Mouse (Mus musculus) left cerebral cortex, postnatal 25 days (tissue): ENCODE results near the gene Wasf2. TPM values are rescaled to one million over a fixed set of nuclear protein-coding genes. Genes with fewer than 3 reads are reported as not detected.
A peak's percentile ranks its signal among the peaks of the same experiment; 100 is the strongest.

Experiments used
- DNase-seq, 2 experiments: peaks; one replicate each; pipeline ENCODE4 v3.0.0; 2022; ENCODE audit warnings: low spot score in 2 of 2, mixed read lengths in 1 of 2
- intact Hi-C: fragments of 180-260 bp; cut with DNase I; formaldehyde crosslinking; loops from one replicate; pipeline ENCODE4 v1.15.1; 2025
- total RNA-seq, 2 experiments: library from RNA; stranded (reverse); gene quantifications; 2 replicates each; pipeline ENCODE4 v1.2.3; 2021

Wasf2 gene
- total RNA-seq, 2 experiments from 2014 or later, result 27.6 to 32.9 TPM

DNA sequence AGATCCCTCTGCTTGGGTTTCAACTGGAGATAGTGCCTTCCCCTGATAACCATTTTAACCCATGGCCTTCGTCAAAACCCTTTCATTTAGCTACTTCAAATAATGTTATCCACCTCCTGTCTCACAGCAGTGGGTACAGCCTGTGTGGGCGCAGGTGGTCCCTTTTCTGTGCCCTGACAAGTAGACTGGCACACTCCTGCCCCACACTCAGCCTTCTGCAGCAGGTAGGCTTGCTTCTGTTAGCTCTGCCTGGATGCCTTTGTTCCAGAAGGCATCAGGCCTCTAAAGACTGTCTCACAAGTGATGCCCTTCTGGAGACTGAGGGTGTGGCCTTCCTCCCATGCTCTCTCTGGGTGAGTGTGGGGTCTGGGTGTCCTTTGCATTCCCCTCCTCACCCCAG lies 65.8 kb downstream of the Wasf2 start:
- intact Hi-C loops, result no loop called here
- no peak for DNase-seq

GRCm38 (mm10) chr4:133196852-133197251 lies 66.5 kb downstream of the Wasf2 start:
- intact Hi-C loops, result no loop called here

DNA sequence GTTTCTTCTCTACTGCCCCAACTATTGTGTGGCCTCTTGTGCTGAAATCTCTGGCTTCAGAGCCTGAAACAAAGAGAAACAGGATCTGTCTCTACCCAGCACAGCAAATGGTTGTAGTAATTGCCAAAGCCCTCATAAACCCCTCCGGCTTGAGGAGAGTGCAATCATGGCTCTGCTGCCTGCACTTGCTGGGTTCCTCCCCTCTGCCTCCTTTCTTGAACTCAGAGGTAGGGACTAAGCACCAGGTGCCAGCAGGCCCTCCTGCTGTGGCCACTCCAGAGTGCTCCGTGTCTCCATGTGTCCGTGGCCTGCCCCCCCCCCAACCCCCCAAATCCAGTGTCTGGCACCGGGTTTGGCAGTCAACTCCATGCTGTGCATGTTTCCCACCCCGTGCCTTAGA lies 67.0 kb downstream of the Wasf2 start:
- DNase-seq, result no peak
- intact Hi-C loops, result no loop called here

More at GRCm38 (mm10) chr4:133196852-133197251, 66.5 kb downstream of the Wasf2 start:
- no peak for DNase-seq

- intact Hi-C loops, result no loop called here
- no peak for DNase-seq
Measured at GRCm38 (mm10) chr4:133197801-133198286, 67.5 kb downstream of the Wasf2 start.

DNA sequence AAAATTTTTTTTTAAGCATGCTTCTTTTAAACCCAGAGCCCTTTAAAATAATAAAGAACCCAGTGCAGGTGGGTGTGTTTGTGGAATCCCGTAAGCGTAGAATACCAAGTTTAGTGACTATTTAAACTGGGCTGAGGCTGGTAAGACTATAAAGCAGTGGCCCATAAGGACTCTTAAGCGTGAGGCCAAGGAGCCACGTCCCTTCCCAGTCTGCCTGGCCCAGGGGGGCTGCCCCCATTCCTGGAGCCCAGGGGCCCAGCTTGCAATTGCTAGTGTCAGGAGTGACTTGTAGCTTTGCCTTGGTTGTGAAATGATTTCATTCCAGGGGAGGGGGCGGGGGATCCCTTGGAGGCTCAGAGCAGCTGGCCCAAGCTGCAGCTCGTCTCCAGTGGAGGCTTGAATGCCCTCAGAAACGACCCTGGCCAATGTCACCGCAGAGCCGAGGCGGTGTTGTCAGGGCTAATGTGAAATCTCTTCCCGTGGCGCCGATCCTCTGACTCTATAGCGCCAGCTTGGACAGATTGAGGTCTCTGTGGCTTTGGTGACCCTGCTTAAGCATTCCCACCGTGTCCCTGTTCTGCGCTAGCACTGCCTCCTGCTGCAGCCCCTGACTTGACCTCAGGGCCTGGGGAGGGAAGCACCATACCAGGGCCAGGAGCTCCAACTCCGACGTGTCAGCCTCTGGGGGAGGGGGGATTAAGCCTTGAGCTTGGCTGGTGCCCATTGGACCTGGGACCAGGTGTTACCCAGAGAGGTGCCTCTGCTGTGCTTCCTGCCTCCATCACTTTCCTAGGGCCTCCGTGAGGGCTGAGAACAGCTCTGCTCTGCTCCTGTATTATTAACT lies 68.3 kb downstream of the Wasf2 start:
- DNase-seq, result no peak
- intact Hi-C loops, result no loop called here

DNA sequence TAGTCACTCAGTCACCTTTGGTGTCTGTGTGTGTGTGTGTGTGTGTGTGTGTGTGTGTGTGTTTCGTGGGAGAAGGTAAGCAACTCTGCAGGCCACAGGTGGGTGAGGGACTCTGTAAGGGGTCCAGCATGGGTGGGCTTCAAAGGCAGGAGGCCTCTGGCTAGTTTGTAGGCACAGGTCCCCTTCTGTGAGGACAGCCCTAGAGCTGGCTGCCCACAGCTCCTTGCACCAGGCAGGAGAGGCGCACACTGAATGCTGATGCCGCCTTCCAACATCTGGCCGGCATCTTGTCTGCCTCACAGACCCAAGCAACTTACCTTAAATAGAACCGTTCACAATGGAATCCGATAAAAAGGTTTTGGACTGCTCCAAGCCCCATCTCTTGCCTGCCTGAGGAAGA lies 69.4 kb downstream of the Wasf2 start:
- DNase-seq, result no peak
- intact Hi-C loops, result loop anchor here (2.0 kb wide), 1 partner anchor 69 kb away; the partner anchor contains the start of gene Wasf2

- intact Hi-C loops, result loop anchor here (2.0 kb wide), 1 partner anchor 70 kb away; the partner anchor contains the start of gene Wasf2
Measured at GRCm38 (mm10) chr4:133200343-133200742, 70.0 kb downstream of the Wasf2 start.

DNA sequence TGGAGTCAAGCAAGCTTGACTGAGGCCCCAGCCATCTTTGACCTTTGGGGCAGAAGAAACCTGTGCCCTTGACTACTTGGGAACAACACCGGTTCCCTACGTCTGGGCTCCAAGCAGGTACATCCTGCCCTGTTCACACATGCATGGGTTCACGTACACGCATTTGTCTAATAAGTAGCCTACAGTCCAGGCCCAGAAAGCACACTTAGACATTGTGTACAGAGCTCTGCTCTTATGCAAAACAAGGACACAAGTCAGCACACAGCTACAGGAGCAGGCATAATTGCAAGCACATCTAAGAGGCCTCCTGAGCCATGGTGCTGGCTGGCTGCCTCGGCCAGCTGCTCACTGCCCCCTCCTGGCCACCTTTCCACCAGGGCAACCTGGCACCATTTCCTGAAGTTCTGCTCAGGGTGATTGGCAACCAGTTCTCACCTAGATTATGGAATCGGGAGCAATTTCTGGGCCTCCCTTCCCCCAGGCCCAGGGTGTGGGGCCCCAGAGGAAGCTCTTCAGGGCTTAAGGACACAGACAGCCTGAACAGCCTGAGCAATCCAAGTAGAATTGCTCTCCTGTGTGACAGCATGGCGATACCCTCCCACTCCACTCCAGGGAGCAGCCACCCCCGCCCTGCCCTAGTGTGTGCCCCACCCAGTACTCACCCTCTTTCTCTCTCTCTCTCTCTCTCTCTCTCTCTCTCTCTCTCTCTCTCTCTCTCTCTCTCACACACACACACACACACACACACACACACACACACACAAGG lies 70.9 kb downstream of the Wasf2 start:
- intact Hi-C loops, result loop anchor here (2.0 kb wide), 1 partner anchor 70 kb away; the partner anchor contains the start of gene Wasf2
- peak; percentile 39 to 56 for DNase-seq

More at GRCm38 (mm10) chr4:133200343-133200742, 70.0 kb downstream of the Wasf2 start:
- DNase-seq, result peak in 1 of 2 experiments; percentile 75

DNA sequence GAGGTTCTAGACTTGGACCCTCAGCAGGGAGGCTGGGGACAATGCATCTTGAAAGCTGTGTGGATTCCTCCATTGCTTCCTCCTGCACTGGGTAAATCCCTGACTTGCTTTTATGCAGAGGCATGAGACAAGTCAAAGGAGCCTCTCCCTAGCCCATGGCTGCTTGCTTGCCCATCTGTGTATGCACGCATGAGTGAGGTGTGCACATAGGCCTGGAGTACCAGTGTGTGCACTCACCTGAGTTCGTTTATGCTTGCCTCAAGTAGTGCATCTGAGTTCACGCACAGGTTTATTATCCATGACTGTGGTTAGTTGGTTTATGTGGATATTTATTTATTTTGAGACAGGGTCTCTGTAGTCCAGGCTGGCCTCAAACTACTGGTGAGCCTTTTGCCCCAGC lies 71.9 kb downstream of the Wasf2 start:
- intact Hi-C loops, result no loop called here
- DNase-seq, result no peak

DNA sequence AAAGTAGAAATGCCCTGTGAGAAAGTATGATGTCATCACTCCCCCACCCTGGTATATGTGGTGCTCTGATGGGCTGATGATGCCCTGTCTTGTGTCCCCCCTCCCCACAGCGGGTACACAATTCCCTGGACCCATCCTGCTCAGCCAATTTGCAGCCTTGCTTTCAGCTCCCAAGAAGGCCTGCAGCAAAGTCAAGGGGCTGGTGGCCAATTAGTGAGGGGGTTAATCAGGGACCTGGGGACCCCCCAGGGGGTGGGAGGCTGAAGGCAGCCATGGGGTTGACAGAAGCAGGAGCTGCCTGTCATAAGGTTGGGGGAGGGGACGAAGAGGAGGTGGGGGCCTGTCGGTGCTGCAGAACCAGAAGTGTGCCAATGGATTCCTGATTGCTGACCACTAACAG lies 73.3 kb downstream of the Wasf2 start:
- intact Hi-C loops, result no loop called here
- DNase-seq, result no peak

- no peak for DNase-seq
- intact Hi-C loops, result no loop called here
Measured at GRCm38 (mm10) chr4:133204379-133204778, 74.1 kb downstream of the Wasf2 start.

DNA sequence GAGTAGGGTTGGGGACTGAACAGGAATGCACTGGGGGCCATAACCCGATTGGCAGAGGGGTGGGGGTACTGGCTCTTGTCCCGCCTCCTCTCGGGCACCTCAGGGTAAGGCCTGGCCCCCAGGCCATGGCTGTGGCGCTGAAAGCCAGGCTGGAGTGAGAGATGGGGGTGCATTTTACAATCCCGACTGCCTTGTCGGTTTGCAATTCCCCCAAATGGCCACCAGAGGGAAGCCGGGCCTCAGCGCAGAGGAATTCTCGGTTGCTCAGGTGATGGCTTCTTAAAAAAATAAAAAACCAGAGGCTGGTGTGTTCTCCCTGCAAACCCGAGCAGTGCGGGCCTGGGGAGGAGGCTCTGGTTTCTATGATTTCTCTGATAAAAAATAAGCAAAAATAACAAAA lies 79.1 kb downstream of the Wasf2 start:
- DNase-seq, result peak; percentile 53 to 73
- intact Hi-C loops, result loop anchor here (1.0 kb wide), 1 partner anchor 88 kb away; no protein-coding TSS in a partner anchor

GRCm38 (mm10) chr4:133210023-133210787 lies 79.9 kb downstream of the Wasf2 start:
- no peak for DNase-seq
- intact Hi-C loops, result loop anchor here (5.0 kb wide), 1 partner anchor 268 kb away; no protein-coding TSS in a partner anchor

- DNase-seq, result no peak
- intact Hi-C loops, result loop anchor here (5.0 kb wide), 1 partner anchor 269 kb away; no protein-coding TSS in a partner anchor
Measured at GRCm38 (mm10) chr4:133210788-133211390, 80.6 kb downstream of the Wasf2 start.

GRCm38 (mm10) chr4:133211751-133212561 lies 81.7 kb downstream of the Wasf2 start, which contains the start of the genes Cd164l2 and Gpr3:
TSS of gene Cd164l2 (plus strand) at chr4:133212131.
TSS of gene Gpr3 (minus strand) at chr4:133212536.
- DNase-seq, result peak in 1 of 2 experiments; percentile 70

DNA sequence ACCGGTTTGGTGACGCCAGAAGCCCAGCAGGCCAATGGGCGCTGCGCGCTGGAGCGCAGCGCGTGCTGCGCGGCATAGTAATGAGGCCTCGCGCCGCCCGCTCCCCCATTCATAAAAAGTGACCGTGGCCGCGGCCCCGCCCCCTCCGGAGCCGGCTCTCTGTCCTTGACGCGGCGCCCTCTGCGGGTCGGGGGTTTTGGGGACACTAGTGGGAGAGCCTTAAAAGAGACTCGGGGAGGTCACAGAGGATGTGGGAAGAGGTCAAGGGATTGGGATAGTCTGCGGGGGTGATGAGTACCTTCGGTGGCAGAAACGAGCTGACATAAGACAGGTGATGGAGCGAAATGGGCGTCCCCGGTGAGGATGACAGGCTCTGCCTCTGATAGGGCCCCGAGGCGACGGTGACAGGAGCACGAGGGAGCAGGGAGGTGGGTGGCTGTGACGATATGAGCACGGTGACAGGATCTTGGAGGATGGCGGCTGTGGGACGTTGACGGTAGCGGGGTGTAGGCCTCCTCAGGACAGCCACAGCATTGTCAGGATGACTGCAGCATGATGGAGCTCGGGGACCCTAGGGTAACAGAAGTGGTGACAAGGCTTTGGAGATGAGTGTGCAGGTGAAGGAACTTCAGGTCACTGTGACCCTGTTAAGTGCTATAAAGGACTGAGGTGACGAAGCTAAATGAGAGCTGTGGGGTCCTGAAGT lies 82.4 kb downstream of the Wasf2 start:
- intact Hi-C loops, result loop anchor here (2.0 to 5.0 kb wide), 2 partner anchors 204 to 270 kb away; no protein-coding TSS in a partner anchor

More at GRCm38 (mm10) chr4:133211751-133212561, 81.7 kb downstream of the Wasf2 start, which contains the start of the genes Cd164l2 and Gpr3:
- intact Hi-C loops, result loop anchor here (2.0 to 5.0 kb wide), 2 partner anchors 203 to 270 kb away; no protein-coding TSS in a partner anchor

GRCm38 (mm10) chr4:133213268-133213590 lies 82.9 kb downstream of the Wasf2 start:
- intact Hi-C loops, result loop anchor here (2.0 to 5.0 kb wide), 2 partner anchors 204 to 271 kb away; no protein-coding TSS in a partner anchor
- DNase-seq, result peak in 1 of 2 experiments; percentile 71

More for the DNA sequence above, 82.4 kb downstream of the Wasf2 start:
- peak; percentile 84 to 85 for DNase-seq
